ENCODE assay signal across 29 mouse cellular contexts in the genomic region with DNA sequence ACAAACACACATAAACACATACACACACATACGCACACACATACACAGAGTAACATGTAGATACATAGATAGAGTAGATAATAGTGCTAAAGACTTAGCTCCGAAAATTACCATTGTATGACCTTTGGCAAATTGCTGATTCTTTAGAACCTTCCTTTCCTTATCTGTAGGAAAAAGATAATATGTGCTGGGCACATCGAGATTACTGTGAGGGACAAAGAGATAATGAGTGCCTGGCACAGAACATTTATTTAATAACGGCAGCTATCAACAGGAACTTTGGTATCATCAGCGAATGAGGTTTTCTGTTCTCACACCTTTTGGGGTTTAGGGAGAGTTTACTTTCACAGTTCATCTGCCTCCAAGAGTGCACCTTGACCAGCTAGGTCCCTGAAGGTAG. TPM values are rescaled to one million over a fixed set of nuclear protein-coding genes. Genes with fewer than 3 reads are reported as not detected.
"Had no signal": no experiment of that assay in that cellular context is flagged by ENCODE, and none has a peak within 500 bp of the region (broad histone marks: within the 10 kb centered on the region; RNA-seq: fewer than 3 reads in every experiment).

No protein-coding gene starts in this region.

- H3K4me3 ChIP-seq: limb, embryonic 10.5 days; limb, embryonic 13.5 days; liver, embryonic 12.5 days; liver, embryonic 15.5 days; lung, embryonic 15.5 days; midbrain, embryonic 10.5 days; midbrain, embryonic 13.5 days; myocyte had no signal

- H3K36me3 ChIP-seq: limb, embryonic 10.5 days; limb, embryonic 13.5 days; liver, embryonic 12.5 days; liver, embryonic 15.5 days; lung, embryonic 15.5 days; midbrain, embryonic 10.5 days; midbrain, embryonic 13.5 days had no signal

- H3K27ac ChIP-seq: limb, embryonic 10.5 days; limb, embryonic 13.5 days; liver, embryonic 12.5 days; liver, embryonic 15.5 days; lung, embryonic 15.5 days; midbrain, embryonic 10.5 days; midbrain, embryonic 13.5 days; stomach, postnatal 0 days had no signal

- DNase-seq: kidney, adult 18-20 months; kidney, adult 9 months; kidney, postnatal 14 days; kidney, postnatal 4 days; layer of hippocampus, adult 9-11 months; liver; lung, adult 18-20 months; lung, postnatal 10 days; lung, postnatal 36 days; thymus, adult 2 months; thymus, postnatal 14 days; thymus, postnatal 4 days had no signal

RNA-seq across cellular contexts. Expression of a gene that starts 5.0 kb away (rescaled TPM):
- polyA plus RNA-seq: myocyte had no signal

RNA-seq across cellular contexts. Expression of a gene that starts 37.2 kb away (rescaled TPM):
- total RNA-seq: layer of hippocampus, adult 18-20 months; layer of hippocampus, postnatal 25 days; left cerebral cortex, postnatal 25 days; monocyte, adult 5-6 weeks had no signal
- polyA plus RNA-seq: limb, embryonic 10.5 days; limb, embryonic 13.5 days; liver, embryonic 12.5 days; liver, embryonic 15.5 days; lung, embryonic 15.5 days; midbrain, embryonic 10.5 days; midbrain, embryonic 13.5 days; midbrain, embryonic 16.5 days; myocyte; neural tube, embryonic 11.5 days; neural tube, embryonic 14.5 days; stomach, embryonic 14.5 days; stomach, postnatal 0 days had no signal
